Mouse (Mus musculus) kidney, embryonic 14.5 days (tissue): ENCODE results near the gene Rrp1b. TPM values are rescaled to one million over a fixed set of nuclear protein-coding genes. Genes with fewer than 3 reads are reported as not detected.
"Not testable (repeated sequence)": the region's sequence is repeated elsewhere in the genome, so short reads cannot be mapped to it uniquely, and the experiment has no call there.

Experiments
- ATAC-seq: fragments of 200-750 bp; cut with Nextera tagmentation; 2 replicates; pipeline ENCODE4 v1.8.0; 2017; ENCODE audit warnings: moderate number of reproducible peaks, mild to moderate bottlenecking, moderate TSS enrichment, moderate library complexity; ENCODE audit not compliant: low FRiP score, low TSS enrichment
- H3K27ac ChIP-seq: fragments of 300-500 bp; sonication (generic); 2 replicates; pipeline ENCODE4 v1.5.1; 2014; ENCODE audit warnings: low read depth, mild to moderate bottlenecking, low read length, moderate library complexity, mixed read lengths
- H3K27me3 ChIP-seq: fragments of 300-500 bp; sonication (generic); 2 replicates; pipeline ENCODE4 v1.6.1; 2014; ENCODE audit warnings: mild to moderate bottlenecking, low read length; ENCODE audit not compliant: control insufficient read depth, insufficient read depth
- H3K36me3 ChIP-seq: fragments of 300-500 bp; sonication (generic); 2 replicates; pipeline ENCODE4 v1.6.1; 2014; ENCODE audit warnings: low read length, mixed read lengths; ENCODE audit not compliant: control insufficient read depth, insufficient read depth
- H3K4me1 ChIP-seq: fragments of 300-500 bp; sonication (generic); 2 replicates; pipeline ENCODE4 v1.6.1; 2014; ENCODE audit warnings: low read length, mixed read lengths; ENCODE audit not compliant: control insufficient read depth, insufficient read depth
- H3K4me2 ChIP-seq: fragments of 300-500 bp; sonication (generic); replicated peaks from 2 replicates; pipeline ENCODE4 v1.6.1; 2014; ENCODE audit warnings: low read depth, mild to moderate bottlenecking, low read length
- H3K4me3 ChIP-seq: fragments of 300-500 bp; sonication (generic); 2 replicates; pipeline ENCODE4 v1.5.1; 2014; ENCODE audit warnings: mild to moderate bottlenecking, low read length
- H3K9ac ChIP-seq: fragments of 300-500 bp; sonication (generic); 2 replicates; pipeline ENCODE4 v1.6.1; 2014; ENCODE audit warnings: low read depth, mild to moderate bottlenecking, low read length, moderate library complexity
- H3K9me3 ChIP-seq: fragments of 300-500 bp; sonication (generic); 2 replicates; pipeline ENCODE4 v1.6.1; 2016; ENCODE audit warnings: low read length; ENCODE audit not compliant: control insufficient read depth
- WGBS: fragments of 180-500 bp; shearing (Covaris S2); extraction: QIAGEN DNeasy Blood & Tissue Kit; methylation state at CpG from one replicate; pipeline ENCODE4 v1.1.7; 2014; 5-methylcytosine and 5-hydroxymethylcytosine counted together
- polyA plus RNA-seq: library from polyadenylated mRNA; unstranded; fragments of >200 nt; fragmentation: Nextera tagmentation; extraction: Ambion mirVana; gene quantifications from 2 replicates; pipeline ENCODE4 v1.2.1, GENCODE M21; 2014

Rrp1b gene
- polyA plus RNA-seq, 1 experiment from 2014 or later = 77.5 TPM

DNA sequence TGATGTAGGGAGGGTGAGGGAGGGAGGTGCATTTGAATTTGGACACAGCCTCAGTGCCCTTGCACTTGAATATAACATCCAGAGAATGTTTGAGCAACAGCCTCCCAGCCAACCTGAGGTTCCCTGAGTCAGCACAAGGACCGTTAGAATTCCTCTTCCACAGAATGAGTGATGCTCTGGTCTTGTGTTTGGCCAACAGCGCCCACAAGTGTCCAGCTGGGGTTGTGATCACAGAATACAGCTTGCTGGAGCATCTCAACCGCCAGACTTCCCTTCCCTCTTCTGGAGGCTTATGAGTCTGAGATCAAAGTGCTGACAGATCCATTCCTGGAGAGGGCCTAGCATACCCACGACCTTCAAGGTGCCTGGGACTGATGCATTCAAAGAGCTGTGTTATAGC lies 67.2 kb downstream of the Rrp1b start:
- Histone ChIP-seq H3K9ac (no peak overlapping the region), H3K4me1 (peaks cover 12% of the 10 kb centered on the region; the same call in 1 of the 2 replicates), H3K27ac (no peak overlapping the region), H3K36me3 (no peaks in the 10 kb centered on the region), H3K4me2 (no peak overlapping the region), H3K4me3 (no peak overlapping the region), H3K27me3 (peaks cover 6% of the 10 kb centered on the region; the same call in 1 of the 2 replicates), H3K9me3 (no peaks in the 10 kb centered on the region)
- 16% methylated on average over 4 of the region's 4 CpGs for WGBS
- no peak for ATAC-seq

DNA sequence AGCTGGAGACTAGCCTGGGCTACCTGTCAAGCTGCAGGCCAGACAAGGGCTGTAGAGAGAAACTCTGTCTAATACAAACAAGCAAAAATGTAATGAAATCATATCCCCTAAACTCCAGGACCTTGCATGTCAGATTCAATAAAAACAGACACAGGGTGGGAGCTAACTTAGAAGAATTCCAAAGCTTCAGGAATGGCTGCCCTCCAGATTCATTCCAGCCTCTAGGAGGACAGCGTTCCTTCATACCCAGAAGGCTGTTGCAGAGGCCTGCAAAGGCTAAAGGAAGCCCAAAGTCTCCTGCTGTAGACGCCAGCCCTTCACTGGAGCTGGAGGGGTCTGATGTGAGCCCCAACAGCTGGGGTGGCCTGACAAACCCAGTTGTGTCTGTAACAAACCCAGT lies 70.5 kb downstream of the Rrp1b start:
- Histone ChIP-seq H3K4me1 (no peaks in the 10 kb centered on the region), H3K27ac (no peak overlapping the region), H3K4me2 (no peak overlapping the region), H3K4me3 (no peak overlapping the region), H3K9ac (no peak overlapping the region), H3K27me3 (no peaks in the 10 kb centered on the region), H3K36me3 (no peaks in the 10 kb centered on the region), H3K9me3 (no peaks in the 10 kb centered on the region)
- 68% methylated on average over 2 of the region's 2 CpGs for WGBS
- no peak for ATAC-seq

DNA sequence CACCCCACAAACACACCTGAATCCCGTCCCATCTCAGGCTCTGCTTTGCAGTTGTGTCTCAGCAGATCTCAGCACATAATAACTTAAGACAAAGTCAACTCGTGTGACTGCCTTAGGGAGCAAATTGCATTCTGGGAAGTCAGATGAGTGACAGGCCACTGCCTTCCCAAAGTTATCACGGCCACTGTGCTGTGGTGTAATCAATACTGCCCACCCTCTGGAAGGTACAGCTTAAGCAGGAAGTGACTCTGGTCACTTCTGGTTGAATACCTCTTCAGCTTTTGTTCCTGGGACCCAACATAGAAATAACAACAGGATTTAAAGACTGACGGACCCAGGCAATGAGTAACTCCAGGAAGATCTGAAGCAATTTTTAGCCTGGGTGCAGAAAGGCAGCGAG lies 72.0 kb downstream of the Rrp1b start:
- Histone ChIP-seq H3K27me3 (0 out of 2 replicates have a peak, but pooled peaks cover under 1% of the 10 kb centered on the region), H3K4me2 (no peak overlapping the region), H3K9ac (no peak overlapping the region), H3K4me1 (no peaks in the 10 kb centered on the region; the same call in 1 of the 2 replicates), H3K27ac (no peak overlapping the region), H3K9me3 (no peaks in the 10 kb centered on the region), H3K36me3 (no peaks in the 10 kb centered on the region), H3K4me3 (no peak overlapping the region)
- WGBS = 61% methylated on average over 5 of the region's 5 CpGs
- ATAC-seq = no peak

GRCm38 (mm10) chr17:32108320-32109011 lies 72.6 kb downstream of the Rrp1b start:
- not testable (repeated sequence) for H3K27me3 ChIP-seq, H3K27ac ChIP-seq, H3K9ac ChIP-seq, ATAC-seq, H3K4me3 ChIP-seq, H3K4me1 ChIP-seq, H3K4me2 ChIP-seq, H3K9me3 ChIP-seq, H3K36me3 ChIP-seq
- WGBS = 66% methylated on average over 5 of the region's 5 CpGs

DNA sequence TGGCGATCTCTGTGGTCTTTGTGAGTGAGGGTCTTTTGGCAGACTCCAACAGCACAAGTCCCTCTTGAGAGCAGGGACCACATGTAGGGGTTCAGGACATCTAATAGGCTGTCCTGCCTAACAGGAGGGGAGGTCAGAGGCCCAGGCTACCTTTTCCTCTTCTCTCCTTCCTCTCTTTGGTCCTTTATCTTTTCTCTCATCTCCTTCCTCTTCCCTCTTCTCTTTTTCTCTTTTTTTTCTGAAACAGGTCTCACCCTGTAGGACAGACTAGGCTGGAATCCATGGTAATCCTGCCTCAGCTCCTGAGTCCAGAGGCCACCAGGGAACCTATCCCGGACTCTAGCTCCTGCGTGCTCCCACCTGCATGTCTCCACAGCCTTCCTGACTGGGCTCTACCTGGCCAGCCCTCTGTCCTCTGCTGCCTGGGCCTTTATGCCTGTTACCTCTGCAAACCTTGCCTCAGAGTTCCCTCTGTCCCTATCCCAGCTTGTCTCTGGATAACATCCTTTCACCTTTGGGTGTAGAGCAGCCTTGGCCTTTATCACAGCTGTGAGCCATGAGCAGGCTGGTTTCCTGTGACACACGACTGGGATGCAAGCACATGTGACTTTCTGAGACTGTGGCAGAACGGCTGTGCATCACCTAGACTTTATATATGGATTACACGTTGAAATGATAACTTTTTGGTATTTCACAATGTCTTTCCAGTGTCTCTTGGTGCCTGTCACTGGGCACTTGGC lies 73.5 kb downstream of the Rrp1b start:
- WGBS = 68% methylated on average over 6 of the region's 6 CpGs

GRCm38 (mm10) chr17:32110424-32110823 lies 74.5 kb downstream of the Rrp1b start:
- no peak for ATAC-seq
- WGBS = 59% methylated on average over 2 of the region's 2 CpGs
- no peak overlapping the region for H3K4me2 ChIP-seq

More for the DNA sequence above, 73.5 kb downstream of the Rrp1b start:
- H3K9me3 ChIP-seq = no peaks in the 10 kb centered on the region
- no peak for ATAC-seq
- no peak overlapping the region for H3K4me2 ChIP-seq
- no peak overlapping the region for H3K4me3 ChIP-seq
- peaks cover 12% of the 10 kb centered on the region for H3K4me1 ChIP-seq
- H3K9ac ChIP-seq = no peak overlapping the region
- H3K27ac ChIP-seq = no peak overlapping the region
- H3K36me3 ChIP-seq = no peaks in the 10 kb centered on the region
- H3K27me3 ChIP-seq = peaks cover 2% of the 10 kb centered on the region; the same call in 1 of the 2 replicates

GRCm38 (mm10) chr17:32110980-32111780 lies 75.3 kb downstream of the Rrp1b start:
- no peak overlapping the region for H3K9ac ChIP-seq
- H3K9me3 ChIP-seq = no peaks in the 10 kb centered on the region
- H3K4me2 ChIP-seq = no peak overlapping the region
- H3K4me1 ChIP-seq = peaks cover 16% of the 10 kb centered on the region
- ATAC-seq = no peak
- WGBS = 76% methylated on average over 10 of the region's 10 CpGs
- no peak overlapping the region for H3K27ac ChIP-seq
- no peak overlapping the region for H3K4me3 ChIP-seq
- peaks cover 2% of the 10 kb centered on the region for H3K27me3 ChIP-seq
- H3K36me3 ChIP-seq = no peaks in the 10 kb centered on the region

More at GRCm38 (mm10) chr17:32110424-32110823, 74.5 kb downstream of the Rrp1b start:
- no peak overlapping the region for H3K9ac ChIP-seq
- no peaks in the 10 kb centered on the region for H3K36me3 ChIP-seq
- H3K27ac ChIP-seq = no peak overlapping the region
- H3K4me1 ChIP-seq = peaks cover 16% of the 10 kb centered on the region
- H3K4me3 ChIP-seq = no peak overlapping the region
- H3K9me3 ChIP-seq = no peaks in the 10 kb centered on the region
- H3K27me3 ChIP-seq = peaks cover 2% of the 10 kb centered on the region
